Mouse (Mus musculus) central nervous system, embryonic 11.5 days (tissue): Measurements from ENCODE around the gene Olfr571. TPM values are rescaled to one million over a fixed set of nuclear protein-coding genes. Genes with fewer than 3 reads are reported as not detected.

Experiments
- polyA plus RNA-seq: library from polyadenylated mRNA; depleted of rRNA; stranded (reverse); fragments of >200 nt; gene quantifications from 2 replicates; pipeline ENCODE4 v1.2.3, GENCODE M21; 2012; rRNA removed

Gene Olfr571
- polyA plus RNA-seq, result 0.05 and 0.11 TPM in 2 replicates

GRCm38 (mm10) chr7:102917032-102917875 is at the start of gene Olfr571:
TSS of gene Olfr571 (minus strand) at chr7:102917536.

GRCm38 (mm10) chr7:102962360-102962759 is 45.0 kb upstream of the Olfr571 start, which contains the start of gene Olfr576:
TSS of gene Olfr576 (plus strand) at chr7:102962660.

DNA sequence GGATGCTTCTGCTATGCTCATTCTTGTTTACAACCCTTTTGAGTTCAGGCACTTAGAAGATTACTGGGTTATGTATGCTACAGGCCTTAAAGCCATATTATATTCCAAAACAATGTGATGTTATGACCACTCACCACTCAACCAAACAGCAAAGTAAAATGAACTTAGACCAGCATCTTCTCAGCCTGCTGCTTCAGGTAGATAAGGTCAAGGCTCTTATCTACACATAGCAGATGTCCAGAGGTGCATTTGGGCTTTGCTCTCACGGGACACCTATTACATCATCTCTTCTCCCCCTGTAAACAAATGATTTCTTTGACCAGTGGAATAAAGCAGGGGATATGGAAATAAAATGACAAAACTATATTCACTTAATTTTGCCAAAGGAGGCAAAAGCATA is 41.3 kb upstream of the Olfr571 start, which contains the start of gene Olfr575:
Gene Olfr575, minus strand, starts transcription at position 183 of the 400 bp plus-strand sequence.

DNA sequence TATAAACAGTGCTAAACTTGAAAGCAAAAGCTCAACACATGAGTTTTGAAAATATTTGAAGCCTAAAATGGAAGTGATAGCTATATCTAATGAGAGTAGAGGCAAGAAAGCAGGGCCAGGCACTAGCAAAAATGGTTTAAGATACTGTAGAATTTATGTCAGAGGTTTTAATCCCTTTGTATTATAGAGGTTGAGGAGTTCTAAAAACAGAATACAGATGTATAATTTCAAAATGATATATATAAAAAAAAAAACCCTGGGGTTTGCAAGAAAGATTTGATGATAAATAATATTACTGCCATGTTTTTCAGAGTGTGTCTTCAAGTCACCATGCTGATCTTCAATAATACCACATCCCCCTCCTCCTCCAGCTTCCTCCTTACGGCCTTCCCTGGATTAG is 30.8 kb upstream of the Olfr571 start, which contains the start of gene Olfr574:
Gene Olfr574, plus strand, starts transcription at position 301 of the 400 bp plus-strand sequence.

DNA sequence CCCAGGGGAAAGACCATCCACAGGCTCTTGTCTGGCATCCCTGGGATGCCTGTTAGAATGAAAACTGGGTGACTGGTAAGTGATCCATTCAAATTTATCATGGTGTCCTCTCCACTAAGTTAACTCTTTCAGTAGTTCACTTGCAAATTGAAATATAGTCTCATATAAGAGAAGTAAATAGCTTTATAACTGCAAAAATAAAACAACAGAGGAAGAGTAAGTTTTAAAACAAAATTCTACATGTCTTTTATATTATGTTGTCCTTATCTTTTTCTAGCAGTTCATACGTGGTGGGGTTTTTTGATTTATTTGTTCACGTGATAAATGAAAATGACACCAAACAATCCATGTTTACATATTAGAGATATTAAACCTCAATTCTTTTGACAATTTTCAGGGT is 25.1 kb upstream of the Olfr571 start, which contains the start of gene Olfr573-ps1:
Gene Olfr573-ps1, minus strand, starts transcription at position 101 of the 400 bp plus-strand sequence.

DNA sequence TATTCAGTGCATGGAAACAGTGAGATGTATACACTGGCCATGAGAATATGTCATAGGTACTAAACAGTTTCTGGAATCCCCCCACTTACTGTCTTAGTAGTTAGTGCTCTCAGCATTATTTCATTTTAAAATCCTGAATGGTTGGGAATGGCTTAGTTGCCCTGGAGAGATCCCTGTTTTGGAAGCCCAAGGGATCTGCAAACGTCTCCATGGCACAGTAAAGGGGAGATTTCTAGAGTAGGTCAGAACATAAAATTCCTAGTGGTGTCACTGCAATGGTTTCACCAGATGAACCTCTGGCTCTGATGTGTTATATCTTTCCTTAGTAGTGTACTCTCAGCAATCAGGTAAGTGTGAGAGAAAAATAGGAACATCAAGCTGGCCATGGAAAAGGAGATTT is 6.8 kb upstream of the Olfr571 start, which contains the start of gene Olfr572:
Gene Olfr572, plus strand, starts transcription at position 301 of the 400 bp plus-strand sequence.

DNA sequence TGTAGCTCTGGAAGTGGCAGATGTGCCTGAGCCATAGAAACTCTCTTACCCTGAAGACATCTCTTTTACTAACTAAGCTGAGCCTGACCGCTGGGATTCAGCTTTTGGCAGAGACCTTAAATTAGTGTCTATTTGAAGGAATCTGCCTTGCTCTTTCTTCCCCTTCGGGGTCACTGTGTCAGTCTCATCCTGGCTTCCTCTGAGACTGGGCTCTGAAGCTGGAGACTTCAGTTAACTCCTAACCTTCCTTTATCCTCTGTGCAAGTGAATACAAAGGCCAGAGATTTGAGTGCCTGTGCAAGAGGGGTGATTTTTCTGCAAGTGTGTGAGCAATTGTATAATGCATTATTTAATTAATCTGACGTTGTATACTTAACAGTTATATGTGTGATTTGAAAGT is 26.6 kb downstream of the Olfr571 start, which contains the start of gene Olfr569:
Gene Olfr569, minus strand, starts transcription at position 101 of the 400 bp plus-strand sequence.

DNA sequence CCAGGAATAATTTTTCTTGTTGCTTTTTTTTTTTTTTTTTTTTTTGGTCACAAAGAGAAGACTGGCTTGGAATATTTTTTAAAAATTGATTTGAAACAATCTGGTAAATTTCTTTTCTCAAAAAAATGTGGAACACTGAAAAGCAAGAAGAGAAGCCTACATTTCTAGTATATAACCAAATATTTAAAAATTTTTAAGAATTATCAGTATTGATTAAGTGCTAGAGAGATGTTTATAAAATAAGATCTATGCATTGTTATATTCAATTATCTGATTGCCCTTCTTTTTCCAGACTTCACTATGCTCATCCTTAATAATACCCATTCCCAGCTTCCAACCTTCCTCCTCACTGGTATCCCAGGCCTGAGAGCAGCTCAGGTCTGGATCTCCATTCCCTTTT is 40.5 kb downstream of the Olfr571 start, which contains the start of gene Olfr568:
Gene Olfr568, plus strand, starts transcription at position 301 of the 400 bp plus-strand sequence.

GRCm38 (mm10) chr7:102858665-102859064 is 58.7 kb downstream of the Olfr571 start, which contains the start of gene Olfr566:
TSS of gene Olfr566 (minus strand) at chr7:102858765.

Other genes with a start within 250 kb of the Olfr571 start
- gene Trim68, start 230.2 kb downstream of the Olfr571 start, polyA plus RNA-seq, result 20.2 and 24.8 TPM in 2 replicates
- gene Olfr557, start 221.6 kb downstream of the Olfr571 start, polyA plus RNA-seq, result 0.06 TPM in 1 of 2 replicates, not detected in the other
- gene Olfr558, start 215.3 kb downstream of the Olfr571 start, polyA plus RNA-seq, result 0.04 and 0.21 TPM in 2 replicates
- gene Olfr33, start 198.5 kb downstream of the Olfr571 start, polyA plus RNA-seq, result not detected in 2 replicates
- not detected in 2 replicates for gene Olfr559, start 190.0 kb downstream of the Olfr571 start, polyA plus RNA-seq
- gene Olfr560, start 158.2 kb downstream of the Olfr571 start, polyA plus RNA-seq, result not detected in 2 replicates
- gene Olfr78, start 158.1 kb downstream of the Olfr571 start, polyA plus RNA-seq, result 0.06 and 0.15 TPM in 2 replicates
- gene Olfr561, start 146.3 kb downstream of the Olfr571 start, polyA plus RNA-seq, result 0.05 TPM in 1 of 2 replicates, not detected in the other
- not detected in 2 replicates for gene Olfr564, start 114.1 kb downstream of the Olfr571 start, polyA plus RNA-seq
- not detected in 2 replicates for gene Olfr566, start 58.8 kb downstream of the Olfr571 start, polyA plus RNA-seq
- not detected in 2 replicates for gene Olfr568, start 40.4 kb downstream of the Olfr571 start, polyA plus RNA-seq
- not detected in 2 replicates for gene Olfr569, start 26.7 kb downstream of the Olfr571 start, polyA plus RNA-seq
- not detected in 2 replicates for gene Olfr570, start 23.0 kb downstream of the Olfr571 start, polyA plus RNA-seq
- gene Olfr572, start 6.9 kb upstream of the Olfr571 start, polyA plus RNA-seq, result not detected in 2 replicates
- gene Olfr573-ps1, start 25.0 kb upstream of the Olfr571 start, polyA plus RNA-seq, result not detected in 2 replicates
- not detected in 2 replicates for gene Olfr574, start 30.9 kb upstream of the Olfr571 start, polyA plus RNA-seq
- not detected in 2 replicates for gene Olfr575, start 41.2 kb upstream of the Olfr571 start, polyA plus RNA-seq
- gene Olfr576, start 45.1 kb upstream of the Olfr571 start, polyA plus RNA-seq, result not detected in 2 replicates
- not detected in 2 replicates for gene Olfr577, start 58.4 kb upstream of the Olfr571 start, polyA plus RNA-seq
- gene Olfr578, start 71.8 kb upstream of the Olfr571 start, polyA plus RNA-seq, result not detected in 2 replicates
- gene Olfr582, start 120.5 kb upstream of the Olfr571 start, polyA plus RNA-seq, result not detected in 2 replicates
- gene Olfr583, start 133.8 kb upstream of the Olfr571 start, polyA plus RNA-seq, result not detected in 2 replicates
- gene Olfr584, start 164.3 kb upstream of the Olfr571 start, polyA plus RNA-seq, result not detected in 2 replicates
- not detected in 2 replicates for gene Olfr585, start 180.2 kb upstream of the Olfr571 start, polyA plus RNA-seq
- not detected in 2 replicates for gene Olfr586, start 208.1 kb upstream of the Olfr571 start, polyA plus RNA-seq
- not detected in 2 replicates for gene Olfr588-ps1, start 223.3 kb upstream of the Olfr571 start, polyA plus RNA-seq
- not detected in 2 replicates for gene Olfr589, start 238.8 kb upstream of the Olfr571 start, polyA plus RNA-seq